Comparison of ENCODE assay signal across 26 mouse cellular contexts in the genomic region with DNA sequence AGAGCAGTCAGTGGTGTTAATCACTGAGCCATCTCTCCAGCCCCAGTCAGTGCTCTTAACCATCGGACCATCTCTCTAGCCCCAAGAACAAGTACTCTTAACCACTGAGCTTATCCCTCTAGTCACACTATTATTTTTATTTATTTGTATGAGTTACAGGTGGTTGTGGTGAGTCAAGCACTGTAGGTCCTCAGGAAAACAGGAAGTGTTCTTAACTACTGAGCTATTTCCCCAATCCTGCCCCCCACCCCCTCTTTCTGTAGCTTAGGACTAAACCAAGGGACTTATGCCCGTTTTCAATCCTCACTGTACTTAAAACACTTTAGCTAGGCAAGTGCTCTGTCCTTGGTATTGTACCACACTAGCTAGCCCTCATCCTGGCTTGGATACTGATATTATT. TPM values are rescaled to one million over a fixed set of nuclear protein-coding genes. Genes with fewer than 3 reads are reported as not detected.
DNase-seq lines count a peak whose midpoint lies in the region; ATAC-seq and TF ChIP-seq lines count a peak whose summit lies in the region.
"Had no signal": no experiment of that assay in that cellular context is flagged by ENCODE, and none has a peak within 500 bp of the region (broad histone marks: within the 10 kb centered on the region; RNA-seq: fewer than 3 reads in every experiment).

No protein-coding gene starts in this region.

- no peak overlapping the region for H3K4me2 ChIP-seq in liver, embryonic 13.5 days
- no peak overlapping the region for H3K4me2 ChIP-seq in liver, embryonic 11.5 days
- H3K4me2 ChIP-seq: embryonic facial prominence, embryonic 15.5 days; hindbrain, embryonic 13.5 days had no signal

- H3K4me3 ChIP-seq in liver, embryonic 13.5 days (replicated peaks) = no peak overlapping the region
- H3K4me3 ChIP-seq in liver, embryonic 11.5 days (ENCODE audit: low read depth, low read length) = no peak overlapping the region
- no peak overlapping the region for H3K4me3 ChIP-seq in MEL (ENCODE audit: control insufficient read depth in 1 of 2, insufficient read depth in 1 of 2, low read depth in 2 of 2, low read length in 2 of 2)
- H3K4me3 ChIP-seq: embryonic facial prominence, embryonic 15.5 days; erythroblast, embryonic 14.5 days; forebrain, embryonic 10.5 days; gastrocnemius, adult 2 months; heart, embryonic 10.5 days; hindbrain, embryonic 13.5 days had no signal

- peak; percentile 27 to 31; a peak in 2 of 4 replicates for TF ChIP-seq EP300 in MEL (IDR thresholded peaks at IDR 0.05; ENCODE audit: low read depth in 1 of 2, low read length in 2 of 2)

- H3K27ac ChIP-seq in liver, embryonic 13.5 days = peak overlapping the region; percentile 25; the same call in 1 of the 2 replicates
- H3K27ac ChIP-seq in liver, embryonic 11.5 days (ENCODE audit: low read depth, low read length) = no peak overlapping the region
- no peak overlapping the region for H3K27ac ChIP-seq in MEL (ENCODE audit: control insufficient read depth, low read depth, low read length)
- H3K27ac ChIP-seq: embryonic facial prominence, embryonic 15.5 days; forebrain, embryonic 10.5 days; gastrocnemius, adult 2 months; heart, embryonic 10.5 days; hindbrain, embryonic 13.5 days; hindbrain, postnatal 0 days had no signal

- H3K4me1 ChIP-seq in liver, embryonic 13.5 days (replicated peaks) = peaks cover 34% of the 10 kb centered on the region
- peaks cover 15% of the 10 kb centered on the region for H3K4me1 ChIP-seq in liver, embryonic 11.5 days (replicated peaks; ENCODE audit: control insufficient read depth, insufficient read depth, low read length)
- peaks cover 2 to 11% of the 10 kb centered on the region in 2 experiments for H3K4me1 ChIP-seq in MEL (ENCODE audit: control insufficient read depth in 1 of 2, insufficient read depth in 2 of 2, low read length in 2 of 2)
- H3K4me1 ChIP-seq: embryonic facial prominence, embryonic 15.5 days; forebrain, embryonic 10.5 days; hindbrain, embryonic 13.5 days had no signal

- no peak for DNase-seq in liver, embryonic 13.5 days
- DNase-seq in liver, embryonic 11.5 days (ENCODE audit: low spot score) = no peak
- DNase-seq in MEL (ENCODE audit: low read depth, low spot score) = peak; percentile 80
- no peak for DNase-seq in adipocyte (ENCODE audit: low spot score)
- DNase-seq in left cerebral cortex, adult 11 months (ENCODE audit: low spot score) = no peak
- DNase-seq: adrenal gland, adult 2 months; adrenal gland, postnatal 25 days; cerebellum, adult 18-20 months; cerebellum, postnatal 10 days; embryo, embryonic 11 days; gastrocnemius, adult 2 months; gastrocnemius, postnatal 36 days; heart, adult 18-20 months; heart, postnatal 10 days; heart, postnatal 4 days had no signal

- no peak for TF ChIP-seq CTCF in MEL (IDR thresholded peaks at IDR 0.05 in 2 of 3, conservative IDR thresholded peaks at IDR 0.05 in 1 of 3; ENCODE audit: control insufficient read depth in 1 of 3, insufficient read depth in 1 of 3, low read depth in 2 of 3, low read length in 3 of 3, poor library complexity in 1 of 3, severe bottlenecking in 1 of 3)

- ATAC-seq in liver, embryonic 13.5 days (ENCODE audit: low read depth) = no peak
- no peak for ATAC-seq in liver, embryonic 11.5 days (replicated peaks; ENCODE audit: low FRiP score)
- peak; percentile 39 to 46; a peak in 1 of 4 replicates for ATAC-seq in hematopoietic stem cell, adult 5-6 weeks (replicated peaks in 1 of 2; ENCODE audit: insufficient read depth in 1 of 2, low FRiP score in 2 of 2, low TSS enrichment in 1 of 2, low read depth in 1 of 2, poor library complexity in 2 of 2, severe bottlenecking in 2 of 2)
- ATAC-seq in monocyte, adult 5-6 weeks (replicated peaks; ENCODE audit: insufficient number of reproducible peaks, low FRiP score, low TSS enrichment, poor library complexity, severe bottlenecking) = no peak
- ATAC-seq: activated CD4-positive, CD25-positive, alpha-beta regulatory T cell, adult 4 months; forebrain, embryonic 14.5 days; hindbrain, postnatal 0 days; Patski had no signal

- TF ChIP-seq POLR2A in MEL (IDR thresholded peaks at IDR 0.05; ENCODE audit: control insufficient read depth in 1 of 2, insufficient read depth in 1 of 2, low read depth in 1 of 2, low read length in 2 of 2, poor library complexity in 1 of 2) = no peak

- WGBS in liver, embryonic 13.5 days (ENCODE audit: insufficient replicate concordance) = 42% methylated on average over 2 of the region's 2 CpGs
- WGBS in liver, embryonic 11.5 days = 58% methylated on average over 2 of the region's 2 CpGs

- no peak for TF ChIP-seq RAD21 in MEL (IDR thresholded peaks at IDR 0.05; ENCODE audit: low read depth, low read length)

- no peaks in the 10 kb centered on the region for H3K9me3 ChIP-seq in liver, embryonic 13.5 days (replicated peaks)
- H3K9me3 ChIP-seq in liver, embryonic 11.5 days (ENCODE audit: control insufficient read depth, low read length) = no peaks in the 10 kb centered on the region
- no peaks in the 10 kb centered on the region for H3K9me3 ChIP-seq in MEL (replicated peaks; ENCODE audit: insufficient read depth, low read length)
- H3K9me3 ChIP-seq: embryonic facial prominence, embryonic 15.5 days; heart, embryonic 10.5 days; hindbrain, embryonic 13.5 days had no signal

- H3K27me3 ChIP-seq in liver, embryonic 13.5 days = no peaks in the 10 kb centered on the region
- no peaks in the 10 kb centered on the region for H3K27me3 ChIP-seq in liver, embryonic 11.5 days (replicated peaks; ENCODE audit: control insufficient read depth, insufficient read depth, low read length)
- H3K27me3 ChIP-seq in MEL (ENCODE audit: control insufficient read depth in 1 of 2, insufficient read depth in 2 of 2, low read length in 2 of 2) = no peaks in the 10 kb centered on the region
- H3K27me3 ChIP-seq: embryonic facial prominence, embryonic 15.5 days; hindbrain, embryonic 13.5 days had no signal

- no peaks in the 10 kb centered on the region; the same call in none of the 2 replicates for H3K79me2 ChIP-seq in MEL (ENCODE audit: control insufficient read depth, insufficient read depth, low read length, poor library complexity)

- no peaks in the 10 kb centered on the region for H3K36me3 ChIP-seq in liver, embryonic 13.5 days
- no peaks in the 10 kb centered on the region for H3K36me3 ChIP-seq in liver, embryonic 11.5 days (ENCODE audit: control insufficient read depth, insufficient read depth, low read length)
- peaks cover 0 to 20% of the 10 kb centered on the region in 2 experiments; a peak in 2 of 4 replicates for H3K36me3 ChIP-seq in MEL (ENCODE audit: control insufficient read depth in 1 of 2, insufficient read depth in 2 of 2, low read length in 2 of 2)
- H3K36me3 ChIP-seq: embryonic facial prominence, embryonic 15.5 days; forebrain, embryonic 10.5 days; heart, embryonic 10.5 days; hindbrain, embryonic 13.5 days had no signal

- no peak overlapping the region for H3K9ac ChIP-seq in liver, embryonic 13.5 days
- H3K9ac ChIP-seq in liver, embryonic 11.5 days (ENCODE audit: low read depth, low read length) = no peak overlapping the region
- no peak overlapping the region for H3K9ac ChIP-seq in MEL (ENCODE audit: control insufficient read depth, low read depth, low read length, poor library complexity, severe bottlenecking)
- H3K9ac ChIP-seq: embryonic facial prominence, embryonic 15.5 days; hindbrain, embryonic 13.5 days had no signal

TF ChIP-seq in MEL, 35 proteins besides CTCF, POLR2A, EP300 and RAD21:
- TF ChIP-seq MAFK (IDR thresholded peaks at IDR 0.05; ENCODE audit: borderline replicate concordance, low read depth, low read length) (no peak), GABPA (IDR thresholded peaks at IDR 0.05; ENCODE audit: low read depth, low read length) (no peak), MXI1 (IDR thresholded peaks at IDR 0.05; ENCODE audit: low read depth, low read length) (no peak), KAT2A (conservative IDR thresholded peaks at IDR 0.05; ENCODE audit: low read depth, low read length) (no peak), TAL1 (IDR thresholded peaks at IDR 0.05; ENCODE audit: low read length) (0 out of 2 replicates have a peak, but pooled peaks have one; percentile 19), ZC3H11A (IDR thresholded peaks at IDR 0.05; ENCODE audit: low read depth, low read length) (no peak), SMC3 (IDR thresholded peaks at IDR 0.05; ENCODE audit: low read depth, low read length) (no peak), ZKSCAN1 (IDR thresholded peaks at IDR 0.05; ENCODE audit: low read depth, low read length) (no peak), MAZ (IDR thresholded peaks at IDR 0.05; ENCODE audit: low read depth, low read length) (no peak), ELF1 (IDR thresholded peaks at IDR 0.05; ENCODE audit: low read depth, low read length) (peak; percentile 45; the same call in 1 of the 2 replicates), HCFC1 (IDR thresholded peaks at IDR 0.05; ENCODE audit: low read depth, low read length) (no peak), TBP (IDR thresholded peaks at IDR 0.05; ENCODE audit: low read depth, low read length) (no peak)

RNA-seq across cellular contexts. Expression of a gene that starts 17.2 kb away (rescaled TPM):
- 5.0 and 5.5 TPM in 2 replicates for polyA plus RNA-seq in liver, embryonic 13.5 days (2015; fragmentation: Nextera tagmentation; extraction: Ambion mirVana)
- 11.9 and 13.3 TPM in 2 replicates for polyA plus RNA-seq in liver, embryonic 11.5 days (2014; fragmentation: Nextera tagmentation; extraction: Ambion mirVana)
- 4.0 and 5.1 TPM in 2 replicates for total RNA-seq in MEL (2012; rRNA removed)
- 1 to 10 TPM in 1 of 2 experiments, not detected in 1; 8.7 TPM for polyA plus RNA-seq in MEL (2012; ENCODE audit: insufficient read depth in 1 of 2, insufficient read length in 2 of 2, low read depth in 1 of 2, low replicate concordance in 2 of 2, missing spikeins in 1 of 2)
- total RNA-seq in hematopoietic stem cell, adult 5-6 weeks (2017) = 0.50 and 0.56 TPM in 2 replicates
- 1.5 to 4.0 TPM (median 3.3 TPM) in 3 replicates for total RNA-seq in monocyte, adult 5-6 weeks (2017)

Comparison
In these comparisons a context has a peak if more than half of its experiments do, and no peak if none do; other contexts are left out.
1. ATAC-seq: peak in hematopoietic stem cell, adult 5-6 weeks (2 of 2); none in liver, embryonic 13.5 days (single experiment), liver, embryonic 11.5 days (single experiment) and monocyte, adult 5-6 weeks (single experiment).